Mouse (Mus musculus) megakaryocyte, embryonic 14.5 days (primary cell): Measurements from ENCODE around the gene Ap2b1.

ENCODE experiments used
- FLI1 ChIP-seq: IDR thresholded peaks from 2 replicates; pipeline ENCODE4 v1.6.1; 2012; ENCODE audit warnings: low read length, inconsistent platforms, mixed read lengths
- GATA1 ChIP-seq: IDR thresholded peaks from 3 replicates; pipeline ENCODE4 v1.6.1; 2012; ENCODE audit warnings: mixed read lengths, low read length, inconsistent platforms, borderline replicate concordance

DNA sequence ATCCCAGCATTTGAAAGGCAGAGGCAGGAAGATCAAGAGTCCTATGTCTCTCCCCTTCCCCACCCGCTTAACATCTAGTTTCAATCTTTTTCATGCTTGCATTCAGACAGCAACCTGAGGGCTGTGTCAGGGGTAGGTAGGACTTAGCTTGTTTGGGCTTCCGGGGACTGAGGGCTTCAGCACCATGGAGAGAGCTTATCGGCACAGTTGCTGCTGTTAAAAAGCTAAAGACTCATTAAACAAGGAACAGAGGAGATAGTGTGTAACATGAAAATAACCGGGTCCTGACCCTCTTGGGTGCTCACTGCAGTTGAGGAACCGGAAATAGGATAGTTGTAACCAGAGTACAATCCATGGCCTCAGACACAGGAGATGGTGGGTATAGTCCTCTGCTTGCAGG, 118.3 kb downstream of the Ap2b1 start:
- TF ChIP-seq GATA1: no peak
- TF ChIP-seq FLI1: no peak
